ENCODE assay signal across 1 mouse cellular context in the genomic region with DNA sequence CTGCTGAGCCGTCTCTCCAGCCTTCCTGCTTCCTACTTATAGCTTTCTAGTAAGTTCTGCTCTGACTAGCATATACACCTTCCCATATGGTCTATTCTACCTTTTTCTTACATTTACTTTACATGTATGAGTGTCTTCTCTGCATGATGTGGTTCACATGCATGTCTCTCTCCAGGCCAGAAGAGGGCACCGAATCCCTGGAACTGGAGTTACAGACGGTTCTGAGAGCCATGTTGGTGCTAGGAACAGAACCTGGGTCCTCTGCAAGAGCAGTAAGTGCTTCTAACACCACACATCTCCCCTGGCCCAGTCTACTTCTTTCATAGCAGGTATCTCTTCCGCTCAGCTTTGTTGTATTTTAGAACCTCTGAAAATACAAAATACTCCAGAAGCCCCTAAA.
TF ChIP-seq lines count a peak whose summit lies in the region.

No protein-coding gene starts in this region.

TF ChIP-seq in MEL, 35 proteins besides CTCF, POLR2A, EP300 and RAD21 (continued from another document):
- TF ChIP-seq MYC (IDR thresholded peaks at IDR 0.05; ENCODE audit: low read depth, low read length) = no peak
- no peak for TF ChIP-seq GABPA (IDR thresholded peaks at IDR 0.05; ENCODE audit: low read depth, low read length)
- TF ChIP-seq ZC3H11A (IDR thresholded peaks at IDR 0.05; ENCODE audit: low read depth, low read length) = peak; percentile 15; the same call in 1 of the 2 replicates
TF ChIP-seq in MEL: peak in this region for 2.
